Mouse (Mus musculus): ENCODE measurements at regions not wholly inside any gene's neighbourhood (a gene's known extent, or its start where the extent isn't known, plus 50 kb on each side); places are given as distances from the start of the nearest gene placed in this dataset.
A peak's percentile ranks its signal among the peaks of the same experiment; 100 is the strongest.

DNA sequence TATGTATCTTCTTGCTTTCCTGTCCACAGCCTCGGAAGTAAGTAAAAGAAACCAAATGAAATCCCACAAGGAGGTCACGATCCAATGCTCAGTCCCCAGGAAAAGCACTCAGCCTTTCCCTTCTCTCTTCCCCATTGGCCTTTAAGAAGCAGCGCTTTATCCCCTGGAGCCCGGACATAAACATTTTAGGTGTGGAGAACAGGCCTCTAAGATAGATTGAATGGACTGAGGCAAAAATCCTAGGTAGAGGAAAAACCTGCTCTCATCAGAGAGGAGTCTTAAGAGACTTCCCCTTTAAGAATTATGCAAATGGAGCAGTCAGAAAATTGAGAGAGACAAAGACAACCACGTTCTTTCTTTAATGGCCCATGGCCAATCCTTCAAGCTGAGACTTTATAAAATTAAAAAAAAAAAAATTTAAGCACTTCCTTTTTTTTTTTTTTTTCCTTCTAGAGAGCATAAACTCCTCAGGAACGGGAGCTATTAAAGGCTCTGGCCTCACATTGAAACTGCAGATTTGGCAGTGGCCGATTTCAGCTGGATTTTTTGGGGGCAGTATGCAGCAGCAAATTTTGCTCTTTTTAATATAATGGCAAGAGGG, 1020.5 kb downstream of the 9330182O14Rik start:
- Histone ChIP-seq H3K27me3 (ENCODE audit: control insufficient read depth, insufficient read depth, low read length) (no peaks in the 10 kb centered on the region), H3K36me3 (ENCODE audit: control insufficient read depth, insufficient read depth, low read length) (no peaks in the 10 kb centered on the region), H3K9ac (ENCODE audit: low read length) (no peak overlapping the region), H3K9me3 (ENCODE audit: control insufficient read depth, low read length) (no peaks in the 10 kb centered on the region), H3K4me3 (ENCODE audit: low read depth, low read length) (peak overlapping the region; percentile 14), H3K4me2 (replicated peaks; ENCODE audit: low read depth) (peak overlapping the region; percentile 45), H3K27ac (replicated peaks) (no peak overlapping the region), H3K4me1 (replicated peaks; ENCODE audit: control insufficient read depth, insufficient read depth) (no peaks in the 10 kb centered on the region)
- 28% methylated on average over 7 of the region's 7 CpGs for WGBS
- TF ChIP-seq CTCF (IDR thresholded peaks at IDR 0.05; ENCODE audit: low read depth) (no peak), EP300 (optimal IDR thresholded peaks at IDR 0.05) (no peak)
- no peak for DNase-seq (ENCODE audit: low spot score)
- ATAC-seq (ENCODE audit: low FRiP score, low TSS enrichment) = no peak

DNA sequence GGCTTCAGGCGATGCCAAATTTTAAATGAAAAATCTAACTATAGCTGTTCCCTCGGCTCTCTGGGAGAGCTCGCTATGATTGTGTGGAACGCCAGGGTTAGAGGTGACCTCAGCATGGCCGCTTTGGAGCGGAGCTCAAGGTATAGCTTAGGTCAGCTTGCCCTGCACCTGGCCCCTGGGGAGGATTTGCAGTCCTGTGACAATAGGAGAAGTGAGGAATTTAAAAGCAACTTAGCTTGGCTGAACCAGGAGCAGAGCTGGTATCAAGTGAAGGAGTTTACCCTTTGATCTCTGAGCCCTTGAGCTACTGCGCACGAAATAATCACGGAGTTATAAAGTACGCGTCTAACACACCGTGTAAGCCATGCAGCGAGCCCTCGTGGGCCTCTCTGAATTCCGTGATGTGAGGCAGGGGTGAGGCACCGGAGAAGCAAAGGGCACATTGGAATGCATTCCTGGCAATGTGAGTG, 1021.0 kb downstream of the 9330182O14Rik start:
- DNase-seq (ENCODE audit: low spot score) = peak; percentile 38
- no peaks in the 10 kb centered on the region for H3K27me3 ChIP-seq (ENCODE audit: control insufficient read depth, insufficient read depth, low read length)
- WGBS = 10% methylated on average over 16 of the region's 16 CpGs

DNA sequence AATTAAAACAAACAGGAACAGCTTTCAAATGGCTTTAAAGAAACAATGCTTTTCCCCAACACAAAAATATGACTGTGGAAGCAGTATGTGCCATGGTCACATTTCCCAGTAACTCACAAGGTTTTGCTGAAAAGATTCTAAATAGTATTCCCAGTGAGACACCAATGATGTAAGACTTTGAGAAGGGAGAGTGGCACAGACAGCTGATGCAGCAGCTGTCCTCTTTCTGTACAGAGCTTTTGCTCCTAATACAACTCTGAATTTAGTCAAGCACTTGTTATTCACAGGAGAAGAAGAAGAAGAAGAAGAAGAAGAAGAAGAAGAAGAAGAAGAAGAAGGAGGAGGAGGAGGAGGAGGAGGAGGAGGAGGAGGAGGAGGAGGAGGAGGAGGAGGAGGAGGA, 1023.6 kb downstream of the 9330182O14Rik start:
- TF ChIP-seq CTCF (IDR thresholded peaks at IDR 0.05; ENCODE audit: low read depth) (no peak), EP300 (optimal IDR thresholded peaks at IDR 0.05) (no peak)
- Histone ChIP-seq H3K4me3 (ENCODE audit: low read depth, low read length) (no peak overlapping the region), H3K27me3 (ENCODE audit: control insufficient read depth, insufficient read depth, low read length) (no peaks in the 10 kb centered on the region), H3K36me3 (ENCODE audit: control insufficient read depth, insufficient read depth, low read length) (no peaks in the 10 kb centered on the region), H3K9me3 (ENCODE audit: control insufficient read depth, low read length) (no peaks in the 10 kb centered on the region), H3K4me2 (replicated peaks; ENCODE audit: low read depth) (no peak overlapping the region), H3K9ac (ENCODE audit: low read length) (no peak overlapping the region), H3K27ac (replicated peaks) (no peak overlapping the region), H3K4me1 (replicated peaks; ENCODE audit: control insufficient read depth, insufficient read depth) (no peaks in the 10 kb centered on the region)
- DNase-seq (ENCODE audit: low spot score) (no peak), ATAC-seq (ENCODE audit: low FRiP score, low TSS enrichment) (no peak)

More for the DNA sequence above, 1021.0 kb downstream of the 9330182O14Rik start:
- Histone ChIP-seq H3K4me1 (replicated peaks; ENCODE audit: control insufficient read depth, insufficient read depth) (no peaks in the 10 kb centered on the region), H3K9me3 (ENCODE audit: control insufficient read depth, low read length) (no peaks in the 10 kb centered on the region), H3K27ac (replicated peaks) (no peak overlapping the region), H3K4me3 (ENCODE audit: low read depth, low read length) (peak overlapping the region; percentile 14), H3K9ac (ENCODE audit: low read length) (peak overlapping the region; percentile 8; the same call in 1 of the 2 replicates), H3K4me2 (replicated peaks; ENCODE audit: low read depth) (peak overlapping the region; percentile 45), H3K36me3 (ENCODE audit: control insufficient read depth, insufficient read depth, low read length) (no peaks in the 10 kb centered on the region)
- ATAC-seq (ENCODE audit: low FRiP score, low TSS enrichment) = peak; percentile 26; the same call in 1 of the 2 replicates
- no peak for TF ChIP-seq CTCF (IDR thresholded peaks at IDR 0.05; ENCODE audit: low read depth)
- no peak for TF ChIP-seq EP300 (optimal IDR thresholded peaks at IDR 0.05)

DNA sequence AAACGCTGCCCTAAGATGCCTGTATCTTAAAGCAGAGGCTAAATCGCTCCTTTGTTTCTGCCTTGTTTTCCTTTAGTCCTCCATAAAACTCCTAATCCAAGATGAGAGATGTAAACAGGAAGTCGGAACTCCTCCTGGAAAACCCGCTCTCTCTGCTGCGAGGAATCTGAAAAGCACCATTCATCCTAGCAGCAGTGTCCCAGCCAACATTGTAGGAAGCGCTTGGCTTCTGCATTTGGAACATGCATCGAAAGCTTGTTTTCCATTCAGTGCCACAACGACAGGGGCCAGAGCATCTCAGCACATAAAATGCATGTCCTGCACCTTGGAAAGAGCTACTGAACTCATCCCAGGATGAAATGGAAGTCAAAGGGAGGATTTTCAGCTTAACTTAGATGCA, 1028.1 kb downstream of the 9330182O14Rik start:
- Histone ChIP-seq H3K27me3 (ENCODE audit: control insufficient read depth, insufficient read depth, low read length) (no peaks in the 10 kb centered on the region), H3K27ac (replicated peaks) (0 out of 2 replicates have a peak overlapping the region, but pooled peaks have one; percentile 8), H3K4me2 (replicated peaks; ENCODE audit: low read depth) (peak overlapping the region; percentile 40), H3K36me3 (ENCODE audit: control insufficient read depth, insufficient read depth, low read length) (no peaks in the 10 kb centered on the region), H3K9ac (ENCODE audit: low read length) (no peak overlapping the region), H3K4me3 (ENCODE audit: low read depth, low read length) (0 out of 2 replicates have a peak overlapping the region, but pooled peaks have one; percentile 2), H3K4me1 (replicated peaks; ENCODE audit: control insufficient read depth, insufficient read depth) (no peaks in the 10 kb centered on the region), H3K9me3 (ENCODE audit: control insufficient read depth, low read length) (no peaks in the 10 kb centered on the region)
- no peak for ATAC-seq (ENCODE audit: low FRiP score, low TSS enrichment)
- TF ChIP-seq CTCF (IDR thresholded peaks at IDR 0.05; ENCODE audit: low read depth) = no peak
- no peak for TF ChIP-seq EP300 (optimal IDR thresholded peaks at IDR 0.05)
- DNase-seq (ENCODE audit: low spot score) = no peak
- 31% methylated on average over 8 of the region's 8 CpGs for WGBS

GRCm38 (mm10) chr15:41162793-41163192, 1028.6 kb downstream of the 9330182O14Rik start:
- Histone ChIP-seq H3K9ac (ENCODE audit: low read length) (no peak overlapping the region), H3K4me1 (replicated peaks; ENCODE audit: control insufficient read depth, insufficient read depth) (no peaks in the 10 kb centered on the region), H3K9me3 (ENCODE audit: control insufficient read depth, low read length) (no peaks in the 10 kb centered on the region), H3K27ac (replicated peaks) (no peak overlapping the region), H3K4me2 (replicated peaks; ENCODE audit: low read depth) (peak overlapping the region; percentile 40), H3K27me3 (ENCODE audit: control insufficient read depth, insufficient read depth, low read length) (no peaks in the 10 kb centered on the region), H3K4me3 (ENCODE audit: low read depth, low read length) (no peak overlapping the region), H3K36me3 (ENCODE audit: control insufficient read depth, insufficient read depth, low read length) (no peaks in the 10 kb centered on the region)
- WGBS = 3% methylated on average over 8 of the region's 8 CpGs
- DNase-seq (ENCODE audit: low spot score) = peak; percentile 45
- TF ChIP-seq CTCF (IDR thresholded peaks at IDR 0.05; ENCODE audit: low read depth) = peak; percentile 86
- TF ChIP-seq EP300 (optimal IDR thresholded peaks at IDR 0.05) = no peak
- ATAC-seq (ENCODE audit: low FRiP score, low TSS enrichment) = no peak

DNA sequence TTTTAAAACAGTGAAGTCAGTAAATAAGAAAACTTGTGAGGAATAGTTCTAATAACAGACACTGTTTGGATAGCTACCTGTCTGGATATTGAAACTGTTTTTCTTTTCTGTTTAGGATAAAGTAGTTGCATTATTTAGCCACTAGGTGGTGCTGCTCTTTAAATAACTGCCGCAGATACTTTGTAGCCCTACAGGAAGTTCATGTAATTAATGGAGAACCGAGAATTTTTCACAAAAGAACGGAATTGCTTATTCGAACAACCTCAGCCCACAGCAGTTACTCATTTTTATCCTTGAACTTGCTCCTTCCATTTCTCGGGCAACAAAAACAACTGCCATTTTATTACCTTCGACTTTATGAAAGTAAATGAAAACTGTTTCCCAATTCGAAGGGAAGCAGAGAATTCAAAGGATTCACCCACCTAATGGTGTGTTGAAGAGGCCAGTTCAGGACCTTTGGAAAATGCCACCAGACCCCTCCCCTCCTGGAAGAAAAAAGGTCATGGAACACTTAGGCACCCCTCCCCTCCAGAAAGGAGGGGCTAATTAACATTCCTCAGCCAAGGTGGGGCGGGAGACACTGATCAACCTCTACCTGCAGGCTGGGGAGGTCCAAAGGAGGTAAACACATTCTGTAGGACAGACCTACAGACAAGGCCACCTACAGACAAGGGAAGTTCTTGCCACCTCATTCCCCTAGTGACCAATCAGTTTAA, 1029.6 kb downstream of the 9330182O14Rik start:
- Histone ChIP-seq H3K27me3 (ENCODE audit: control insufficient read depth, insufficient read depth, low read length) (no peaks in the 10 kb centered on the region), H3K36me3 (ENCODE audit: control insufficient read depth, insufficient read depth, low read length) (no peaks in the 10 kb centered on the region), H3K27ac (replicated peaks) (no peak overlapping the region), H3K9me3 (ENCODE audit: control insufficient read depth, low read length) (no peaks in the 10 kb centered on the region), H3K9ac (ENCODE audit: low read length) (no peak overlapping the region; the same call in 1 of the 2 replicates), H3K4me2 (replicated peaks; ENCODE audit: low read depth) (peak overlapping the region; percentile 49), H3K4me1 (replicated peaks; ENCODE audit: control insufficient read depth, insufficient read depth) (no peaks in the 10 kb centered on the region), H3K4me3 (ENCODE audit: low read depth, low read length) (peak overlapping the region; percentile 35; the same call in 1 of the 2 replicates)
- peak; percentile 45; the same call in 1 of the 2 replicates for ATAC-seq (ENCODE audit: low FRiP score, low TSS enrichment)
- peak; percentile 22 for DNase-seq (ENCODE audit: low spot score)
- 15% methylated on average over 8 of the region's 8 CpGs for whole genome bisulfite sequencing
- TF ChIP-seq EP300 (optimal IDR thresholded peaks at IDR 0.05) (no peak), CTCF (IDR thresholded peaks at IDR 0.05; ENCODE audit: low read depth) (peak; percentile 89)

Data from stomach, postnatal 0 days (tissue).